Mouse (Mus musculus) adrenal gland, postnatal 36 days (tissue): ENCODE results near the gene Vsir. TPM values are rescaled to one million over a fixed set of nuclear protein-coding genes. Genes with fewer than 3 reads are reported as not detected.
A peak's percentile ranks its signal among the peaks of the same experiment; 100 is the strongest.

ENCODE experiments used
- DNase-seq, 2 experiments: peaks; one replicate each; pipeline ENCODE4 v3.0.0; 2021; ENCODE audit warnings: mixed read lengths in 1 of 2
- total RNA-seq, 2 experiments: library from RNA; stranded (reverse); gene quantifications; 2 replicates each; pipeline ENCODE4 v1.2.3; 2021

The Vsir gene
- total RNA-seq, 2 experiments from 2014 or later: 10.0 to 16.9 TPM

DNA sequence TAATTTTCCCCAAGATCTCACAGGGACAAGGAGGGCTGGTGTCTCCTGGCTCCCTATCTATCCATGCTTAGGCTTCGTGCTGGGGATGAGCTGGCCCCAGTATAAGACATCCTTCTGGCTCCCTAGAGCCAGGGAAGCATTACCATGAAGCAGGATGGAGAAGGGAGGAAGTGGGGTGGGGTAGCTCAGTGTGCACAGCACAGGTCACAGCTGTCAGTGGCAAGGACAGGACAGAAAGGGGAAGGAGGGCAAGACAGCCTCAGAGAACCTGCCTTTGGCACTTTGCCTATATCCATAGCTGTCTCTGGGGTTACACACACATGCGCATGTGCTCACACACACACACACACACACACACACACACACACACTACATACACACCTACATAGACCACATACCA is 41.7 kb downstream of the Vsir start:
- no peak for DNase-seq

DNA sequence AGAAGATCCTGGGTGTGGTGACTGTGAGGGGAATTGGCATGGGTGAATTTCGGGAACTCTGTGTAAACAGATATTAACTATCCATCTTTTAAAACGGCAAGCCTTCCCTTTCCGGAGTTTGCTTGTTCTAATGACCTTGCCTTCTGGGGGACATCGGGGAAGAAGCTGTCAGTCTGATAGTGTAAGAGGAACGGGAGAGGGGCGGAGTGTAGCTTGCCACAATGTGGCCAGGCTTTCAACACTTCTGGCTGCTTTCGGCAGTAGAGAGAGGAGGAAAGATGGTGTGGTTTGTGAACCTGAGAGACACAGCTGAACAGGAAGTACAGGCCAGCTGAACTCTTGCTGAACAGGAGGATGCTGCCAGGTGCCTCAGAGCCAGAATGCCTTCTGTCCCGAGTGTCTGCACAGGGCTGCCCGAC is 42.8 kb downstream of the Vsir start:
- DNase-seq: no peak

DNA sequence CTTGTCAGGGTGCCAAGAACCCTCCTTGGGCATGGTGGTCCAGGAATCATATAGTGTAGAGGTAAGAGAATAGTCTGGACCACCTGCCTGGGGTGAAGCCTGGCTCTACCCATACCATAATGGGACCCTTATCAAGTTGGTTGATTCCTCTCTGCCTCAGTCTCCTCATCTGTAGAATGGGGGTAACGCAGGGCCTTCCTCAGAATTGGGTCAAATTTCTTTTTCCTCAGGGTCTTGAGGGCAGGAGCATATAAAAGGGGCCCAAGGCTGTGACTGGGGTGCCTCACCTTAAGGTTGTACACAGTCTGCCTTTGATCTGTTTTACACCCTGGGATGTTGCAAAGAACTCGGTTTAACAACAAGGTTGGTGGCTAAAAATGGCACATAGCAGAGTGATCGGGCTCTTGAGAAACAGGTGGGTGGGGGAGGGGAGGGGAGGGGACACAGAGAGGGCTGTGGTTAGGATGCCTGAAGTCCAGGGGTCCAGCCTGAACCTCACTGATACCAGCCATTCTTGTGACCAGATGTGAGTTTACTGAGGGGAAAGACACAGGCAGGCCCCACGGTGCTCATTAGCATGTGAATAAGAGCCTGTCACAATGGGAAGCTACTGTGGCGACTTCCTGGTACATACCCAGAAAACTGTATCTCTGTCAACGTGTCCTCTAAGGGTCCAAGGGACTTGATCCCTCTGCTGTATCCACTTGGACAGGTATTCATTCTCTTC is 43.7 kb downstream of the Vsir start:
- DNase-seq: no peak

DNA sequence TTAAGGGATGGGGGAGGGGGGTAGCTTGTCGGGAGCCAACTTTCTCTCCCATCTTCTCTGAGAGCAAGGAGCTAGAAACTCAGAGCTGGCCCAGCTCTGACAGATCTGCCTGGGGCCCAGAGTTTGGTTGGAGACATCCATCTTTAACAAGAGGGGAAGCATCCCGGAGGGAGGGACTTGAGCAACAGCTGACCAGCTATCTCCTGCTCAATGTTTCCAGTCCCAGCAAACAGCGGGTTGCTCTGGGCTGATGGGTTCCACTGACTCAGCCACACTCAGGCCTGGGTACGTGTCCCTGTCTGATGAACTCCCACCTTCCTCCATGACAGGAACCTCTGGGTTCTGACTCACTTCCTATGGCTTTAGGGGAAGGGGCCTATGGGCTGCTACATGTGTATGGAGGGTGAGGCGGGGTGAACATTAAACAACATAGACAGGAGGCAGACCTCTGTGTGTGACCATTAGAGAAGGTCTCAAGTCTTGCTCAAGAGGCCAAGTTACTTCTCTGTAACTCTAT is 44.3 kb downstream of the Vsir start:
- no peak for DNase-seq

DNA sequence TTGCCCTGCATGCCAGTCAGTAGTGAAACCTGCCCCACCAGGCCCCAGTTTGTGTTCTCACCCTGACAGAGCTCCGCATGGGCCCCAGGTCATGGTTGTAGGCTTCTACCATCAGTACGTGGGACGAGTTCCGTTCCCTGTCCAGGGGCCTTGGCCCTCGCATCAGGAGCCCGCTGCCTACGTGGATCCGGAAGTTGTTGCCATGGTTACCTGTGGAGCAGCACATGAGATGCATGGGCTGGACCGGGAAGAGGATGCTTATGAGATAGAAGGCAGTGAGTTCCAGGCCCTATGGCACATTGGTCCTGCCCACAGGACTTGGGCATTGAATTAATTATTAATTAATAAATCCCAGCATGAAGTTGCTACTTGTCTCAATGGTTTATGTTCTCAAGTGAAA is 45.0 kb downstream of the Vsir start:
- no peak for DNase-seq

DNA sequence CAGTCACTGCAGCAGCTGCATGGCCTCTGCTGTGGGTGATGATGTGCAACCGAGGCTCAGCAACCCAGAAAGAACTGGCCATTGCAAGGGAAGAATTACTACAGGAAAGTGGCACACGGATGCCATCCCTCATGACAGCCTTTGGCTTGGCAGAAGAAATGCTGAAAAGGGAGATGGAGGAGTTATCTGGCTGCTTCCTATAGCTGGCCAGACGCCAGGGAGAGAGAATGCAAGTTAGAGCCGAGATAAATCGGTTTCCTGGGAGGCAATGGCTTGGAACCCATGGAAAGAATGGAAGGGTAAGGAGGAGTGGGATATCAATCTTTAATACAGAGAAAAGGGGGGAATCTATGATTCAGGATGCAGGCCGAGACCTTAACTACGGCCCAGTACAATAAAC is 48.3 kb downstream of the Vsir start:
- DNase-seq: no peak

DNA sequence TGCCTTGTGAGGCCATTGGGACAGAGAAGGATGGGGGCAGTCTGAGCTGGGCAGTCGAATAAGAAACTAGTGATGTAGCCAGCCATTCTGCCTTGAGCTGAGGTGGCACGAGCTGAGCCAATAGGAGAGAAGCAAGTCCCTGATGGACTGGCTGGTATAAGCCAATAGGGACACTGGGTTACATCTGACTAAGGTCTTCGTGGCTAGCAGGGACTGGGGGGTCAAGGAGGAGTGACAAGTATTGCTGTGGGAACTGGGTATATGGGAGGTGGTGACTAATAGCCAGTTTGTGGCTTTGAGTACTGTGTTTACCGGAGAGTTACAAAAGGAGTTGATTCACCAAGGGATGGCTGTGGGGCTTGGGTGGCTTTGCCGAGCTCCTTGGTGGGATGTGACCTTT is 49.0 kb downstream of the Vsir start:
- no peak for DNase-seq

DNA sequence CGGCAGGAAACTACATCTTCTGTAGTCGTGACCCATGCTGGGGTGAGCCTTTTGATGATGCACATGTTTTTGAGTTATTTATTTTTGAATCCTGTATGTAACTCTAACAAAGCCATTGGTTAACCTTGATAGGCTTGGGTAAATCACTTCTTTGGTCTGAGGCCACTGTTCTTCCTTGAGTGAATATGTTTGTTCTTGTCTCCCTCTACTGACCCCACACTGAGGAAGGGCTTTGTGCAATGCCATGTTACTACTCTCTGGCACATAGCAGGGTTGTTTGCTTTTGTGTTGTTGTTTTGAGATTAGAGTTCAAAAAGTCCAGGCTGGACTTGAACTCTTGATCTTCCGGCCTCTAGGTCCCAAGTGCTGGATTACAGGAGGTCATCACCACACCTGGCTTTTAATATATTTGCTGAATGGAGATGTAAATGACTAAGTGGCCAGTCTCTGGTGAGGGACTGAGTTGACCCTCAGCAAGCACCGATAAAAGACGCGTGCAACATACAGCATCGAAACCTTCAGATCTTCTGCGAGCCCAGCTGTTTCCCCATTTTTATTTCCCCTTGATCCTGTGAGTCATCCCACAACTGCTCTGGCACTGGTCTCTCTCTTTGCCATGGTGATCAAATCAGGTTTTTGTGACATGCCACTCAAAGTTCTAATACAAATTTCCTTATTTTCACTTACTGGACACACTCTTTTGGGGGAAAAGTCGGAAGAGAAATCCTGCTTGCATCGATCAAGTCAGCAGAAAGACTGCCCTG is 51.6 kb downstream of the Vsir start:
- no peak for DNase-seq

DNA sequence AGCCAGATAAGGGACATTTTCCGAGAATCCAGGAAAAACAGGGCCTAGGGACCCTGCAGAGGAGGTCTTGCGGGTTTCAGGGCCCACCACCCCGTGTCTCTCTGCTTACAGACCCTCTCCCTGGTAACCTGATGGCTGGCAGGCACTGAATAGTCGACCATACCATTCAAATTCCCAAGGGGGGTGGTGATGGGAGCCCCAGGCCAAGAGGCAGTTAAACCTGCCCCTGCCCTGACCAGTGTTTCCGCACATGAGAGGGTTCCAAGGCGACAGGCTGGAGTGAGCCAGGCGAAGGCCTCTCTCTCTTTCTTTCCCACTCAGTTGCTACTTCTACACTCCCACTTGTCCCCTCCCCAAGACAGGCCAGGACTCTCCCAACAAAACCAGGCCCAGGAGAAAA is 52.8 kb downstream of the Vsir start, which contains the start of gene Gm17455:
TSS of gene Gm17455 (plus strand) at position 278 of the 400 bp plus-strand sequence.
- DNase-seq: no peak

DNA sequence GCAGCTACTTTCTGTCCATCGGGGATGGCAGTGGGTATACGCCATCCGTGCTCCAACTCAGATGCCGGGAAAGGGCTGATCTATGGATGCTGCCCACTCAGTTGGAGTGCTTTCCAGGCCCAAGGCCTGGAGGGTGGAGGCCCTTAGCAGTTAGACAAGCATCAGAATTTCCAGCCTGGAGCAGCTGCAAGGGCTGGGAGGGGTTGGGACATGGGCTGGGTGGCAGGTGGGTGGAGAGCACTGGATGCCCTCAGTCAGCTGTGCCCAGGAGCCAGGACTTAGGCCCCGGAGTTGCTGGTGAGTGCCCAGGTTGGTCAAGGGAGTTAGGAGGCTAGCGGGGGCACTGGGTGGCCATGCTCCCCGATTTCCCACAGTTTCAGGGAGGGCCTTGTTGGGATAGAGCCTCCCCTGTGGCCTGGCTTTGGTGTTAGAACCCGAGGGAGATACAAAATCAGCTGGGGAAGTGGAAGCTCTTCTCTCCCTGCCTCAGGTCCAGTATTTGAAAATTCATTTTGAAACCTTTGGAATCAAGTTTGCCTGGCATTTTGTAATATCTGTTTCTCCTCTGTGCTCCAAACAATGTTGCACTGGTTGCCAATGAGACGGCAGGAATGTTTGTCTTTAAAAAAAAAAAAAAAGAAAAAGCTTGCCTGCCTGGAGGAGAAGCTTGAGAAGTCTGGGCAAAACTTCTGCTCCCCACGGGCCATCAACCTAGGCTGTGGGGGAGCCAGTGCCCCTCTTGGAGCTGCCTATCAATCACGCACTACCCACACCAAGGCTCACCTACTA is 54.0 kb downstream of the Vsir start:
- no peak for DNase-seq

DNA sequence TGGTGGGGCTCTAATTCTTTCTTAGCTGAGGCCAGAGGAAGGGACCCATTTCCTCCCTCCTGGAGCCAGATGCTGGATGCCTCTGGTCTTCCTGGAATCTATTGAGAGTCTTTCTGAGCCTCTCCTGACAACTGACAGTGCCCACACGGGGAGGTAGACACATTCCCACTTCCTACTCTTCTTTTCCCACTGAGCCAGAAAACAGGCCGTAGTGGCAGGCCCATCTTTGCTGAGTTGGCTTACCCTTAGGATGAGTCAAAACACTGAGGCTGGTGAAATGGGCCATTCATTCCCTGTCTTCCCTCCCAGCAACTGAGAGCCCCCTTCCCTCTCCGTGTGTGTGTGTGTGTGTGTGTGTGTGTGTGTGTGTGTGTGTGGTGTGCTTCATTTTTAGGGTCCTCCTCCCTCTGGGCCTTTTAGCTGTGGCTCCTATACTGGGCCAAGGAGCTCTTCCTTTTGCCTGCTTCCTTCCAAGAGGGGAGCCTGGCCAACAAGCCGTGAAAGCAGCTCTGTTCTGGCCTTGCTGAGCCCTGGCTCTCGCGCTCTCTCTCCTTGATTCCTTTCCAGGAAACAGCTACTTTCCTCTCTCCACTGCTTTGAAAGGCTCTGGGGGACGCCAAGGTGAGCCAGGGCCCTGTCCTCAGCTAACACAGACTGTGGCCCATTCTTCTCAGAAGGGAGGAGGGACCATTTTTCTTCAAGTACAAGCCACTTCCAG is 59.0 kb downstream of the Vsir start:
- peak in 1 of 2 experiments; percentile 17 for DNase-seq

DNA sequence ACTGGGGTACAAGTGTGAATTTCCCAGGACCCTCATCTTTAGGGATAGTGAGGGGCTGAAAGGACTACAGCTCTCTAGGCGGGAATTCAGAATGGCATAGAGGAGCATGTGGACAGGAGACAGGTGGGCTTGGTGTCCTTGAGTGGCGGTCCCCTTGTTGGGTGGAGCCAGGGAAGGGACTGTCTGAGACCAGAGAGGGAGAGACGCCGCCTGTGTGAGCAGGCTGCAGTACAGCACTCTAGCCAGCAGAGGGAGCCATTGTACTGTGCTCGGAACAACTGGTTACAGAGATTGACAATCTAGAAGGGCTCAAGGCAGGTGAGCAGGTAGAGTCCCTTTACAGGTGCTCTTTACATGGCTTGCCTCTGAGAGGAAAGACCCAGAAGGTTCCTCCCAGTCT is 61.2 kb downstream of the Vsir start:
- DNase-seq: peak; percentile 66

DNA sequence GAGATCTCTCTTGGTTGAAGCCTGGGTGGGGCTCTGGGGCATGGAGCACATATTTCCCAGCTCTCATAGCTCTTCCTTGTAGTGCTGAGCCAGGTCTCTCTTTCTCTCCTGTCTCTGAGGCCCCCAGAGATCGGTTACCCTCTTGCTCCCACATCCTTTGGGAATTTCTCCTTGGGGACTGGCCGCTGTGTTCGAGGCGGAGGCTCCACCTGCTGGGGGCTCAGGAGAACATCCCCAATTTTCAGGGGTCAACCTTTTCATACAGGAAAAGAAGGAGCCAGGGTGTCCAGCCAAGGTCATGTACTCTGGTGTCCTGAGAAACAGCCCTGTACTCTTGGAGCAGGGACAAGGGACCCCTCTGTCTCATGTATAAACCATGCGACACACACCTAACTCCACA is 65.1 kb downstream of the Vsir start:
- peak in 1 of 2 experiments; percentile 38 for DNase-seq

DNA sequence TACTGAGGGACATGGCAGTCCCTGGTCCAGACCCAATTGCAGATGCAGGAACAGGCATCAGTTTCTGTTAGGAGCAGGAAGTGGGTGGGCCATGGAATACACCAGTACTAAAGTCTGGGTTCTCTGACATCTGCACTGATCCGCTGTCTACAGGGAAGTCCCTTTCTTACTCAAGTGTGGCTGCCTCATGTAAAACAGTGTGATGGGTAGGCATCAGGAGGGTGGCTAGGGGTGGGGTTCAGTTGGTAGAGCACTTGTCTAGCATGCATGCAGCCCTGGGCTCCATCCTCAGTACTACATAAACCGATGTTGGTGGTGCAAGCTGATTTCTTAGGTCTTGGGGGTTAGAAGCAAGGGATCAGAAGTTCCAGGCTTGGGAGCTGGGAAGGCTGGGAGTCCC is 67.1 kb downstream of the Vsir start:
- DNase-seq: no peak

DNA sequence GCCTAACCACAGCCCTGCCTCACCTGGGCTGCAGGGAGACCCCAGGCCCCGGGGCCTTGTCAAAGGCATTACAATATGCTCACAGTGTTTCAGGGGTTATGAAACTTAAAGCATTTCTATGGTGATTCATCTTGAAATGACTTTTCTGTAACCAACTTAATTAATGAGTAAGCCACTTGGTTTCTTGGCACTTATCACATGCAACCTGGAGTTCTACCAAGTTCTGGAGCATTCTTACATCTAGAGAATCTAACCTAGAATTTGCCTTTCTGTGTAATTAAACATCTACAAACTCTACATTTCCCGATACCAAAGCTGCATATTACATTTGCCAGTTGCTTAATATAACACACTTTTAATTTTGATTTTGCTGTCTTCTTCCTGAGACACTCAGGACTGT is 70.4 kb downstream of the Vsir start:
- DNase-seq: no peak

DNA sequence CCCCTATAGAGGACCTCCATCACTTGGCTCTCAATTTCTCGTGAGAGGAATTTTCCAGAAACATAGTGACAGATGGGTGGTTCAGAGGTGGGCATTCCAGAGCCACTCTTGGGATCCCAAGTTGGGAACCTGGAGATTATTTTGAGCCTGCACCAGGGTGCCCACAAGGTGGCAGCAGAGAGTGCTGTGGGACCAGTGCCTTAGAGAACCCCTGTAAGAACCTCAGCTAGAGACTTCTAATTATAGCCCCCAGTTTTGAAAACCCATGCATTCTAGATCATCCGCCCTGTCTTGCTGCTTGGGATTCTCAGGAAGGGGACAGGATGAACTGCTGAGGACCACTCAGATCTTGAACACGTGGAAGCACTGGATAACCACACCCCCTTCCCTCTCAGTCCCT is 71.5 kb downstream of the Vsir start:
- DNase-seq: peak; percentile 77 to 83

DNA sequence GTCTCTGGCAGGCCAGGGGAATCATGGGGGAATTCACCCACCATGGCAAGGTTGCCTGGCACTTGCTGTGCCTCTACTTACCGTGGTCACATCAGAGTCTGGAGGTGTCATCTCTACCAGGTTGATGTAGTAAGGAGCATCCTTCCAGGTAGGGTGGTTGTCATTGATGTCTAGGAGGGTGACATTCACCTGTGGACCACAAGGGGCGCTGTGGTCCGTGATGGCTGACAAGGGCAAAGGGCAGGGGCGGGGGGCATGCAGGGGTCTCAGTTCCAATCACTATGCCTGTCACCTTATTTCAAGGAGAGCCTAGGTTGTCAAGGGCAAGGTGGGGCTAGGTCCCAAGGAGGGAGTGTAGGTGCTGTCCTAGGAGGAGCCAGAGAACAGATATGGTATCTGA is 73.0 kb downstream of the Vsir start:
- DNase-seq: no peak

Other genes with a start within 250 kb of the Vsir start
- gene Spock2, start 240.6 kb upstream of the Vsir start, total RNA-seq: 10 to 100 TPM; 29.0 to 34.4 TPM
- 1 to 10 TPM in 1 of 2 experiments, under 1 TPM in 1; 0.76 to 1.4 TPM for gene Chst3, start 127.6 kb upstream of the Vsir start, total RNA-seq
- gene Psap, start 69.2 kb upstream of the Vsir start, total RNA-seq: 1,000 to 10,000 TPM; 1,035 to 1,192 TPM
- gene Gm17455, start 52.9 kb downstream of the Vsir start, total RNA-seq: not detected